Comparison of ENCODE assay signal across 19 mouse cellular contexts in genomic region chr2:160745497-160745896, GRCm38 (mm10). TPM values are rescaled to one million over a fixed set of nuclear protein-coding genes. Genes with fewer than 3 reads are reported as not detected.
DNase-seq lines count a peak whose midpoint lies in the region; ATAC-seq lines count a peak whose summit lies in the region.
"Had no signal": no experiment of that assay in that cellular context is flagged by ENCODE, and none has a peak within 500 bp of the region (broad histone marks: within the 10 kb centered on the region; RNA-seq: fewer than 3 reads in every experiment).

No protein-coding gene starts in this region.

- peaks cover 60% of the 10 kb centered on the region for H3K4me1 ChIP-seq in heart, embryonic 15.5 days (replicated peaks)
- peaks cover 49% of the 10 kb centered on the region for H3K4me1 ChIP-seq in heart, embryonic 11.5 days (ENCODE audit: control insufficient read depth, insufficient read depth, low read length)
- H3K4me1 ChIP-seq in lung, embryonic 15.5 days, result peaks cover 57% of the 10 kb centered on the region

- no peak for ATAC-seq in heart, embryonic 15.5 days (replicated peaks; ENCODE audit: insufficient number of reproducible peaks, insufficient read depth, low FRiP score, low read depth)
- ATAC-seq in heart, embryonic 11.5 days (replicated peaks; ENCODE audit: insufficient number of reproducible peaks, low FRiP score, low TSS enrichment), result no peak
- no peak for ATAC-seq in lung, embryonic 15.5 days (ENCODE audit: borderline replicate concordance, extremely low read depth, low FRiP score, low TSS enrichment)
- ATAC-seq in CD4-positive, CD25-positive, alpha-beta regulatory T cell, adult 4 months, result peak; percentile 52
- ATAC-seq in inflammation-experienced regulatory T-cells, adult 6 months, result peak; percentile 56
- ATAC-seq: forebrain, embryonic 16.5 days; hindbrain, embryonic 16.5 days; midbrain, embryonic 15.5 days had no signal

- H3K4me2 ChIP-seq in heart, embryonic 15.5 days, result no peak overlapping the region
- H3K4me2 ChIP-seq in heart, embryonic 11.5 days, result no peak overlapping the region
- no peak overlapping the region for H3K4me2 ChIP-seq in lung, embryonic 15.5 days
- H3K4me2 ChIP-seq: limb, embryonic 15.5 days; midbrain, embryonic 15.5 days had no signal

- H3K9ac ChIP-seq in heart, embryonic 15.5 days, result no peak overlapping the region
- H3K9ac ChIP-seq in heart, embryonic 11.5 days (ENCODE audit: low read depth, low read length), result no peak overlapping the region
- H3K9ac ChIP-seq in lung, embryonic 15.5 days, result no peak overlapping the region
- H3K9ac ChIP-seq: limb, embryonic 15.5 days; midbrain, embryonic 15.5 days had no signal

- no peaks in the 10 kb centered on the region for H3K9me3 ChIP-seq in heart, embryonic 15.5 days (replicated peaks)
- no peaks in the 10 kb centered on the region for H3K9me3 ChIP-seq in heart, embryonic 11.5 days (replicated peaks; ENCODE audit: control insufficient read depth, low read length)
- no peaks in the 10 kb centered on the region for H3K9me3 ChIP-seq in lung, embryonic 15.5 days
- H3K9me3 ChIP-seq: embryonic facial prominence, embryonic 10.5 days; G1E; heart, embryonic 10.5 days; limb, embryonic 15.5 days; midbrain, embryonic 15.5 days had no signal

- peaks cover 28% of the 10 kb centered on the region for H3K36me3 ChIP-seq in heart, embryonic 15.5 days
- peaks cover 27% of the 10 kb centered on the region for H3K36me3 ChIP-seq in heart, embryonic 11.5 days (ENCODE audit: control insufficient read depth, insufficient read depth, low read length)
- peaks cover 32% of the 10 kb centered on the region for H3K36me3 ChIP-seq in lung, embryonic 15.5 days

- H3K4me3 ChIP-seq in heart, embryonic 15.5 days, result no peak overlapping the region
- H3K4me3 ChIP-seq in heart, embryonic 11.5 days (ENCODE audit: low read depth, low read length), result no peak overlapping the region
- no peak overlapping the region for H3K4me3 ChIP-seq in lung, embryonic 15.5 days
- H3K4me3 ChIP-seq: embryonic facial prominence, embryonic 10.5 days; erythroblast, embryonic 14.5 days; heart, embryonic 10.5 days; limb, embryonic 15.5 days; midbrain, embryonic 15.5 days had no signal

- WGBS in heart, embryonic 15.5 days, result 84% methylated on average over 1 of the region's 1 CpGs
- WGBS in heart, embryonic 11.5 days (ENCODE audit: insufficient replicate concordance), result 73% methylated on average over 1 of the region's 1 CpGs
- WGBS in lung, embryonic 15.5 days, result 92% methylated on average over 1 of the region's 1 CpGs

- peak overlapping the region; percentile 74 for H3K27ac ChIP-seq in heart, embryonic 15.5 days
- H3K27ac ChIP-seq in heart, embryonic 11.5 days (ENCODE audit: low read depth, low read length), result no peak overlapping the region
- peak overlapping the region; percentile 11; the same call in 1 of the 2 replicates for H3K27ac ChIP-seq in lung, embryonic 15.5 days
- H3K27ac ChIP-seq: embryonic facial prominence, embryonic 10.5 days; limb, embryonic 15.5 days had no signal

- DNase-seq in lung, postnatal 10 days, result no peak
- DNase-seq in urinary bladder, adult 18-20 months (ENCODE audit: low spot score in 2 of 2), result no peak
- no peak for DNase-seq in adrenal gland, postnatal 14 days
- DNase-seq: B cell, adult 2 months; cerebellum, postnatal 14 days; kidney, adult 8-10 months had no signal

- H3K27me3 ChIP-seq in heart, embryonic 15.5 days, result no peaks in the 10 kb centered on the region
- no peaks in the 10 kb centered on the region for H3K27me3 ChIP-seq in heart, embryonic 11.5 days (ENCODE audit: control insufficient read depth, insufficient read depth, low read length)
- H3K27me3 ChIP-seq in lung, embryonic 15.5 days, result no peaks in the 10 kb centered on the region
- H3K27me3 ChIP-seq: limb, embryonic 15.5 days; midbrain, embryonic 15.5 days had no signal

RNA-seq across cellular contexts. Expression of gene Plcg1, which starts 14.4 kb away (rescaled TPM):
- polyA plus RNA-seq in heart, embryonic 15.5 days (2015; fragmentation: Nextera tagmentation; extraction: Ambion mirVana), result 25.3 and 32.7 TPM in 2 replicates
- 31.0 and 33.9 TPM in 2 replicates for polyA plus RNA-seq in heart, embryonic 11.5 days (2014; fragmentation: Nextera tagmentation; extraction: Ambion mirVana)
- polyA plus RNA-seq in lung, embryonic 15.5 days (2015; fragmentation: Nextera tagmentation; extraction: Ambion mirVana), result 51.4 and 53.3 TPM in 2 replicates
- 10 to 100 TPM; 56.4 to 66.8 TPM for polyA plus RNA-seq in CD4-positive, CD25-positive, alpha-beta regulatory T cell, adult 4 months (2017; shearing (Covaris generic))
- 10 to 100 TPM; 40.1 to 81.0 (median 60.7) TPM for polyA plus RNA-seq in inflammation-experienced regulatory T-cells, adult 6 months (2017; shearing (Covaris generic))
- total RNA-seq in adrenal gland, postnatal 14 days (2021), result 69.7 and 93.2 TPM in 2 replicates

Comparison
In these comparisons a context has a peak if more than half of its experiments do, and no peak if none do; other contexts are left out.
1. ATAC-seq: peak in CD4-positive, CD25-positive, alpha-beta regulatory T cell, adult 4 months (single experiment) and inflammation-experienced regulatory T-cells, adult 6 months (single experiment); none in heart, embryonic 15.5 days (single experiment), heart, embryonic 11.5 days (single experiment) and lung, embryonic 15.5 days (single experiment).